6 mouse cellular contexts compared by ENCODE assay signal in genomic region chrX:170001388-170001695, GRCm38 (mm10). TPM values are rescaled to one million over a fixed set of nuclear protein-coding genes. Genes with fewer than 3 reads are reported as not detected.
DNase-seq lines count a peak whose midpoint lies in the region; ATAC-seq lines count a peak whose summit lies in the region.
"Not testable (repeated sequence)": the region's sequence is repeated elsewhere in the genome, so short reads cannot be mapped to it uniquely, and the experiment has no call there.

No protein-coding gene starts in this region.

- H3K4me2 ChIP-seq in embryonic facial prominence, embryonic 11.5 days (ENCODE audit: low read depth, low read length); forebrain, embryonic 12.5 days; hindbrain, embryonic 16.5 days (ENCODE audit: low read length); midbrain, embryonic 13.5 days (replicated peaks): not testable (repeated sequence)
- 0 out of 2 replicates have a peak overlapping the region, but pooled peaks have one; percentile 9 for H3K4me2 ChIP-seq in liver, embryonic 13.5 days

- not testable (repeated sequence) for DNase-seq in ES-E14 (ENCODE audit: low read depth, low spot score); embryonic facial prominence, embryonic 11.5 days (ENCODE audit: low spot score); liver, embryonic 13.5 days

- not testable (repeated sequence) for H3K36me3 ChIP-seq in ES-E14 (ENCODE audit: control insufficient read depth, insufficient read depth, low read length, poor library complexity, severe bottlenecking); embryonic facial prominence, embryonic 11.5 days (replicated peaks; ENCODE audit: control insufficient read depth, insufficient read depth, low read depth, low read length); forebrain, embryonic 12.5 days (replicated peaks); hindbrain, embryonic 16.5 days (ENCODE audit: control insufficient read depth, insufficient read depth, low read length); liver, embryonic 13.5 days; midbrain, embryonic 13.5 days

- not testable (repeated sequence) for H3K27me3 ChIP-seq in embryonic facial prominence, embryonic 11.5 days (ENCODE audit: control insufficient read depth, insufficient read depth, low read length); forebrain, embryonic 12.5 days; hindbrain, embryonic 16.5 days (replicated peaks; ENCODE audit: control insufficient read depth, insufficient read depth, low read length); liver, embryonic 13.5 days; midbrain, embryonic 13.5 days

- H3K4me3 ChIP-seq in ES-E14 (ENCODE audit: insufficient read depth in 1 of 2, low read depth in 1 of 2, low read length in 2 of 2, poor library complexity in 1 of 2, severe bottlenecking in 1 of 2); embryonic facial prominence, embryonic 11.5 days (ENCODE audit: low read depth, low read length); forebrain, embryonic 12.5 days (replicated peaks); hindbrain, embryonic 16.5 days (ENCODE audit: low read length); liver, embryonic 13.5 days (replicated peaks); midbrain, embryonic 13.5 days (replicated peaks): not testable (repeated sequence)

- in situ Hi-C loops in ES-E14 (cut with MboI; ENCODE audit: low sequenced_read_pairs in 2 of 2, unreplicated experiment in 2 of 2): not testable (repeated sequence)

- peaks cover 6 to 16% of the 10 kb centered on the region in 2 experiments; a peak in 3 of 4 replicates for H3K4me1 ChIP-seq in ES-E14 (ENCODE audit: control insufficient read depth in 2 of 2, insufficient read depth in 2 of 2, low read length in 2 of 2, poor library complexity in 1 of 2)
- H3K4me1 ChIP-seq in embryonic facial prominence, embryonic 11.5 days (ENCODE audit: control insufficient read depth, insufficient read depth, low read length); forebrain, embryonic 12.5 days; hindbrain, embryonic 16.5 days (ENCODE audit: control insufficient read depth, insufficient read depth, low read depth, low read length); liver, embryonic 13.5 days (replicated peaks); midbrain, embryonic 13.5 days (replicated peaks): not testable (repeated sequence)

- H3K9ac ChIP-seq in ES-E14 (ENCODE audit: insufficient read depth, low read depth, low read length, poor library complexity, severe bottlenecking); embryonic facial prominence, embryonic 11.5 days (replicated peaks; ENCODE audit: low read length); forebrain, embryonic 12.5 days; hindbrain, embryonic 16.5 days (ENCODE audit: low read depth, low read length); liver, embryonic 13.5 days; midbrain, embryonic 13.5 days (replicated peaks): not testable (repeated sequence)

- 0 out of 2 replicates have a peak, but pooled peaks have one; percentile 35 for ATAC-seq in embryonic facial prominence, embryonic 11.5 days (replicated peaks; ENCODE audit: insufficient number of reproducible peaks, low FRiP score, low TSS enrichment, low read depth)
- not testable (repeated sequence) for ATAC-seq in forebrain, embryonic 12.5 days (ENCODE audit: low FRiP score); liver, embryonic 13.5 days (ENCODE audit: low read depth)
- peak; percentile 30; the same call in 1 of the 2 replicates for ATAC-seq in hindbrain, embryonic 16.5 days
- peak; percentile 21; the same call in 1 of the 2 replicates for ATAC-seq in midbrain, embryonic 13.5 days

- H3K27ac ChIP-seq in ES-E14 (ENCODE audit: insufficient read depth, low read depth, low read length, poor library complexity, severe bottlenecking): peak overlapping the region; percentile 50; the same call in 1 of the 2 replicates
- H3K27ac ChIP-seq in embryonic facial prominence, embryonic 11.5 days (replicated peaks; ENCODE audit: low read depth, low read length); hindbrain, embryonic 16.5 days (ENCODE audit: low read depth, low read length); liver, embryonic 13.5 days; midbrain, embryonic 13.5 days: not testable (repeated sequence)
- H3K27ac ChIP-seq in forebrain, embryonic 12.5 days: peak overlapping the region; percentile 5; the same call in 1 of the 2 replicates

- no CpG with 5 or more reads among the region's 12 CpGs for WGBS in embryonic facial prominence, embryonic 11.5 days
- WGBS in forebrain, embryonic 12.5 days: 52% methylated on average over 4 of the region's 12 CpGs
- WGBS in hindbrain, embryonic 16.5 days: no CpG with 5 or more reads among the region's 12 CpGs
- 57% methylated on average over 1 of the region's 12 CpGs for WGBS in liver, embryonic 13.5 days (ENCODE audit: insufficient replicate concordance)
- 75% methylated on average over 1 of the region's 12 CpGs for WGBS in midbrain, embryonic 13.5 days

- H3K9me3 ChIP-seq in ES-E14 (ENCODE audit: control insufficient read depth, insufficient read depth, low read depth, low read length); forebrain, embryonic 12.5 days; hindbrain, embryonic 16.5 days (ENCODE audit: control insufficient read depth, low read length); liver, embryonic 13.5 days (replicated peaks): not testable (repeated sequence)
- H3K9me3 ChIP-seq in embryonic facial prominence, embryonic 11.5 days (replicated peaks; ENCODE audit: control insufficient read depth, low read length): peaks cover 12% of the 10 kb centered on the region
- peaks cover 19% of the 10 kb centered on the region; the same call in 1 of the 2 replicates for H3K9me3 ChIP-seq in midbrain, embryonic 13.5 days

RNA-seq across cellular contexts. Expression of gene Gm21887, which starts 8.1 kb away (rescaled TPM):
- total RNA-seq in ES-E14 (2012; rRNA removed): 165 and 322 TPM in 2 replicates
- 154 and 162 TPM in 2 replicates for polyA plus RNA-seq in embryonic facial prominence, embryonic 11.5 days (2014; fragmentation: Nextera tagmentation; extraction: Ambion mirVana)
- 181 and 277 TPM in 2 replicates for polyA plus RNA-seq in forebrain, embryonic 12.5 days (2016; fragmentation: Nextera tagmentation; extraction: Ambion mirVana)
- 91.3 and 180 TPM in 2 replicates for polyA plus RNA-seq in hindbrain, embryonic 16.5 days (2015; fragmentation: Nextera tagmentation; extraction: Ambion mirVana)
- polyA plus RNA-seq in liver, embryonic 13.5 days (2015; fragmentation: Nextera tagmentation; extraction: Ambion mirVana): 84.4 and 95.3 TPM in 2 replicates
- 164 and 183 TPM in 2 replicates for polyA plus RNA-seq in midbrain, embryonic 13.5 days (2015; fragmentation: Nextera tagmentation; extraction: Ambion mirVana)
